Mouse (Mus musculus) subcutaneous adipose tissue, adult 2 months (tissue): ENCODE measurements around the gene Rragc. TPM values are rescaled to one million over a fixed set of nuclear protein-coding genes. Genes with fewer than 3 reads are reported as not detected.

ENCODE experiments used
- polyA plus RNA-seq: library from polyadenylated mRNA; depleted of rRNA; stranded (reverse); fragments of >200 nt; gene quantifications from 2 replicates; pipeline ENCODE4 v1.2.3, GENCODE M21; 2012; ENCODE audit warnings: low replicate concordance; rRNA removed

The Rragc gene
- 70.7 and 102 TPM in 2 replicates for polyA plus RNA-seq

GRCm38 (mm10) chr4:123916748-123917547, at the start of gene Rragc:
Gene Rragc (plus strand): TSS chr4:123917446.

GRCm38 (mm10) chr4:123904333-123905125, 12.7 kb upstream of the Rragc start, which contains the start of gene Mycbp:
Gene Mycbp (plus strand): TSS chr4:123904832.

DNA sequence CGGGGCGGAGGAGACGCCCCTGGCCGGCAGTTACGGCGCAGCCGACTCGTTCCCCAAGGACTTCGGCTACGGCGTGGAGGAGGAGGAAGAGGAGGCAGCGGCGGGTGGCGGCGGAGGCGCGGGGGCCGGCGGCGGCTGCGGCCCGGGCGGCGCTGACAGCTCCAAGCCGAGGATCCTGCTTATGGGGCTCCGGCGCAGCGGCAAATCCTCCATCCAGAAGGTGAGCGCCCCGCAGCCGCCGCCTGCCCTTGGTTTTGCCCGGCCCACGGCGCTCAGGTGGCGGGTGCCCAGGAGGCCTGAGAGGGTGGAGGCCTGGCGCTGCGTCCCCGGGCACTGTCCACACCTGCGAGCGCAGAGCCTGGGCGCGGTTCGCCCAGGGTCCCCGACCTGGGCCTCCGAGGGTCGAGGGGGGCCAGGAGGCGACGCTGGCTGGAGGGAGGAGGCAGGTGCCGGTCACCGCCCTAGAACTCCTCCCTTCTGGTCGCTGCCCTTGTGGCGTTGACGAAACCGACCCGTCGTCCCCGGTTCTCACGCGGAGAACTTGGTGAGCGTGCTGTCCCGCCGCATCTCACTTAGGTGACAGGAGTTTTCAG, 398 bp downstream of the Rragc start, which contains the start of gene 4930535I16Rik:
TSS of gene 4930535I16Rik (minus strand) at position 475 of the 593 bp plus-strand sequence.

Other genes starting within 250 kb of the Rragc start
- gene Macf1, start 233.1 kb upstream of the Rragc start, polyA plus RNA-seq, result 71.1 and 75.5 TPM in 2 replicates
- 45.9 and 122 TPM in 2 replicates for gene Ndufs5, start 199.2 kb upstream of the Rragc start, polyA plus RNA-seq
- 26.5 and 36.5 TPM in 2 replicates for gene Akirin1, start 167.1 kb upstream of the Rragc start, polyA plus RNA-seq
- 1.3 and 1.7 TPM in 2 replicates for gene Rhbdl2, start 129.6 kb upstream of the Rragc start, polyA plus RNA-seq
- not detected in 2 replicates for gene 4933427I04Rik, start 57.8 kb upstream of the Rragc start, polyA plus RNA-seq
- 15.4 and 19.9 TPM in 2 replicates for gene Mycbp, start 12.6 kb upstream of the Rragc start, polyA plus RNA-seq
- 0.32 TPM in 1 of 2 replicates, not detected in the other for gene 4930535I16Rik, start 576 bp downstream of the Rragc start, polyA plus RNA-seq